Mouse (Mus musculus) intestine, embryonic 16.5 days (tissue): ENCODE results near the gene Skor1. TPM values are rescaled to one million over a fixed set of nuclear protein-coding genes. Genes with fewer than 3 reads are reported as not detected.
A peak's percentile ranks its signal among the peaks of the same experiment; 100 is the strongest.

Experiments used
- ATAC-seq: fragments of 200-750 bp; cut with Nextera tagmentation; 2 replicates; pipeline ENCODE4 v1.8.0; 2017; ENCODE audit warnings: moderate TSS enrichment, moderate library complexity
- H3K27ac ChIP-seq: fragments of 300-500 bp; sonication (generic); 2 replicates; pipeline ENCODE4 v1.5.1; 2014; ENCODE audit warnings: mild to moderate bottlenecking, low read length
- H3K27me3 ChIP-seq: fragments of 300-500 bp; sonication (generic); replicated peaks from 2 replicates; pipeline ENCODE4 v1.6.1; 2014; ENCODE audit warnings: low read length, control low read depth, mixed read lengths; ENCODE audit not compliant: control insufficient read depth, insufficient read depth
- H3K36me3 ChIP-seq: fragments of 300-500 bp; sonication (generic); 2 replicates; pipeline ENCODE4 v1.6.1; 2014; ENCODE audit warnings: low read length, control low read depth; ENCODE audit not compliant: control insufficient read depth, insufficient read depth
- H3K4me1 ChIP-seq: fragments of 300-500 bp; sonication (generic); 2 replicates; pipeline ENCODE4 v1.6.1; 2014; ENCODE audit warnings: low read length, control low read depth, mixed read lengths; ENCODE audit not compliant: control insufficient read depth, insufficient read depth
- H3K4me2 ChIP-seq: fragments of 300-500 bp; sonication (generic); 2 replicates; pipeline ENCODE4 v1.6.1; 2014; ENCODE audit warnings: low read depth, low read length, control low read depth
- H3K4me3 ChIP-seq: fragments of 300-500 bp; sonication (generic); 2 replicates; pipeline ENCODE4 v1.5.1; 2014; ENCODE audit warnings: mild to moderate bottlenecking, low read length
- H3K9ac ChIP-seq: fragments of 300-500 bp; sonication (generic); 2 replicates; pipeline ENCODE4 v1.6.1; 2014; ENCODE audit warnings: low read depth, low read length
- H3K9me3 ChIP-seq: fragments of 300-500 bp; sonication (generic); 2 replicates; pipeline ENCODE4 v1.6.1; 2016; ENCODE audit warnings: low read length, control low read depth; ENCODE audit not compliant: control insufficient read depth
- WGBS: fragments of 180-500 bp; shearing (Covaris S2); extraction: QIAGEN DNeasy Blood & Tissue Kit; methylation state at CpG from one replicate; pipeline ENCODE4 v1.1.7; 2014; 5-methylcytosine and 5-hydroxymethylcytosine counted together
- polyA plus RNA-seq: library from polyadenylated mRNA; unstranded; fragments of >200 nt; fragmentation: Nextera tagmentation; extraction: Ambion mirVana; gene quantifications from 2 replicates; pipeline ENCODE4 v1.2.1, GENCODE M21; 2015

The Skor1 gene
- polyA plus RNA-seq, 1 experiment from 2014 or later = not detected

DNA sequence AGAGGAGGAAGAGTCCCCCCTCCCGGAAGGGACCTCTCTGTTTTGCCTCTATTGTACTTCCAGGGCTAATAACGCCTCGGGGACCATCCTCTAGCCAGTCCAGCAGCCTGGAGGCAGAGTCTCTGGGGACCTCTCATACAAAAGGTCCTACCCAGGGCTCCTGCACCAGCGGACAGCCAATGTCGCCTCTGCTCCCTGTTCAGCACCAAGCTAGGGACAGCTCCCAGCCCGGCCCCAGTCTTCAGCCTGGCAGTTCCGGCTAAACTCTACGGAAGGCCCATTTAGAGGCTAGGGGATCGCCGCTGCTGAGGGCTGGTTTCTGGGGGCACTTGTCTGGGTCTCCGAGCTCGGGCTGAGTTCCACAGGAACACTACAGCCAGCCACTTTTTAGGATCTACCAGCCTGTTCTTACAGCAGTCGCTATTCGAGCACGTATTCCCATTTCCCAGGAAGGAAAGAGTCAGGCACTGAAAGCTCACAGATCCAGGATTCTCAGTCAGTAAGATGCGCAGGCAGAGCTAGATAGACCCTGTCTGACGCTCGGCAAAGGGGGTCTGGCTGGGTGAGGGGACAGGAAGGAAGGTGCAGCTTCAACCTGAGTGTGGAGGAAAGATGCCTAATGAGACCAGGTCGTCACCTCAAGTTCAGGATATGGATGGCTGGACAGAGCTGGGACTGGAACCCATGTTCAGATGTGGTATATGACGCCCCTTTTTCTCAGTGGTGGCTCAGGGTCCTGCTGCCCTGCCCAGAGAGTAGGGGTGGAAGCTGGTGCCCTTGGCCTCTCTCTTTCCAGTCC is 2.5 kb upstream of the Skor1 start:
- no peaks in the 10 kb centered on the region for H3K36me3 ChIP-seq
- no peak overlapping the region for H3K9ac ChIP-seq
- 1% methylated on average over 20 of the region's 20 CpGs for WGBS
- peak; percentile 60; the same call in 1 of the 2 replicates for ATAC-seq
- peaks cover 75% of the 10 kb centered on the region for H3K27me3 ChIP-seq
- no peak overlapping the region for H3K27ac ChIP-seq
- peaks cover 19% of the 10 kb centered on the region for H3K4me1 ChIP-seq
- H3K9me3 ChIP-seq = 0 out of 2 replicates have a peak, but pooled peaks cover 3% of the 10 kb centered on the region
- 0 out of 2 replicates have a peak overlapping the region, but pooled peaks have one; percentile 8 for H3K4me2 ChIP-seq
- H3K4me3 ChIP-seq = 0 out of 2 replicates have a peak overlapping the region, but pooled peaks have one; percentile 20

DNA sequence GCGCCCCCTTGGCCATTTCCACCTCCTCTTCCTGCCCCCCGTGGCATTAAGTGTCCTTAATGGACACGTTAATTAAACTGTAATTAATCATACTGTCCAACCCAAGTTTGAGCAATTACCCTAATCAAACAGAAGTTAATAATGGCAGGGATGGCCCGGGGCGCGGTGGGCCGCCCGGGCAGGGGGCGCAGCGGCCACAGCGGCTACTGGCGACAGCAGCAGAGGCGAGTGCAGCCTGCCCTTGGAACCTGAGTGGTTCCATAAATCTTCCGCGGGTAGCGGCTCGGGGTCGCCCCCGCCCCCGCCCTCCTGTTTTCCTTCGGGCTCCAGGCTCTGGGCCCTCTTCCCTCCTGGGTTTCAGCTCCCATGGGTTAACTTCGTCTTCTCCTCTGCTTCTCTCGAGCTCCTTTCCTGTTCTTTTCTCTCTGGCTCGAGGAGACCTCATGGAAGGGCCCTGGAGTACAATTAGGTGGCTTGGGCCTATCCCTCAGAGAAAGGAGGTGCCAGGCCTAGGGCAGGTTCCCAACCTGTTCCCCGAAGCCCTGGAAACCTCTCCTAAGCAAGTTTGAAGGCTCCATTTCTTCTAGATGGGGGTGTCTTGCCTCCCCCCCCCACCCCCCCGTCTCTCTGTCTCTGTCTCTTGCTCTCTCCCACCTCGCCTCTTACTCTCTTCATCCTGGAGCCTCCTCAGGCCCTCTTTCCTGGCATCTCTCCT is 1.5 kb upstream of the Skor1 start:
- Histone ChIP-seq H3K27me3 (peaks cover 86% of the 10 kb centered on the region), H3K9me3 (0 out of 2 replicates have a peak, but pooled peaks cover 3% of the 10 kb centered on the region), H3K27ac (no peak overlapping the region), H3K36me3 (no peaks in the 10 kb centered on the region), H3K4me2 (no peak overlapping the region), H3K4me1 (peaks cover 28% of the 10 kb centered on the region), H3K4me3 (no peak overlapping the region), H3K9ac (no peak overlapping the region)
- no peak for ATAC-seq
- WGBS = 2% methylated on average over 27 of the region's 27 CpGs

DNA sequence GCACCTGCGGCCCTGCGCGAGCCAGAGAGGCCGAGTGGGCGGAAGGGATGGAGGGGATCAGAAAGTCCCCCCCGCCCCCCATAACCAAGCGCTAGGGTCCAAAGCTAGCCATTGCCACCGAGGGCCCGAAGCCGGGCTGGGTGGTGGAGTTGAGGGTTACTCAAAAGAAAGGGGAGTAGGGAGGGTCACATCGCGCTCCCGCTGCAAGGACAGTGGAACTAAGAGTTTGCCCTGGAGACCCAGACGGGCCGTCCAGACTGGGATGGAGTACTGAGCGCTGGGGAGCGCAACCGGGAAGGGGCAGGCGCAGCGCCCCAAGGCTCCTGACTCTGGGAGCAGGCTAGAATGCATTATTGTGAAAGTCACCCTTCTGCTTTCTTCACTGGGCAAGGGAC is 608 bp upstream of the Skor1 start:
- ATAC-seq = no peak
- H3K36me3 ChIP-seq = no peaks in the 10 kb centered on the region
- peaks cover 94% of the 10 kb centered on the region for H3K27me3 ChIP-seq
- H3K4me3 ChIP-seq = peak overlapping the region; percentile 52
- no peak overlapping the region for H3K27ac ChIP-seq
- under 1% methylated on average over 20 of the region's 20 CpGs for WGBS
- H3K9ac ChIP-seq = no peak overlapping the region
- H3K4me2 ChIP-seq = peak overlapping the region; percentile 91
- H3K9me3 ChIP-seq = 0 out of 2 replicates have a peak, but pooled peaks cover 3% of the 10 kb centered on the region
- H3K4me1 ChIP-seq = peaks cover 35% of the 10 kb centered on the region

DNA sequence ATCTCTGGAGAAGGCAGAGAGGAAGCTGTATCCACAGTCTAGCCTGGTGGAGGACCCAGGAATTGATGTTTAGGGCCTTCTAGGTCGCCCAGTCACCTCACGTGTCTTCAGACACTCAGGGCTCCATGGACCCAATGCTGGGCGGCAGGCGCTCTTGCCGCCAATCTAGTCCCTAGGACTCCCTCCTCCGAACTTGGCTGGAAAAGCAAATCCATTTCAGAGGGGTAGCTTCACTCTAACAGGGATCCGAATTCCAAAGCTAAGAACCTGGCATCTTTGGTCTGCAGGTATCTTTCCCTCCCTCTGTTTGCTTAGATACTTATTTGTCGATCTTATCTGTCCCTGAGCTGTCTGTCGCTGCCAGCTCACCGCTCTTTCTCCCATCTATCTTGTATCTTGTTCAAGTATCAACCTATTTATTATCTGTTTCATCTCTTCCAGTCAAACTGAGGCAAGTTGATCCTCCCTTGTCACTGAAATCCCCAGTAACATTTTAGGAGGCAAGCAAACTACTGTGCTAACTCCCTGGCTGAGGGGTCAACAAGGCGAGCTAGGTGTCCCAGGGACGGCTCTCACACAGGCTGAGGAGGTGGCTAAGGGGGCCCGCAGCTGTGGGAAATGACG is 863 bp downstream of the Skor1 start:
- WGBS = 4% methylated on average over 14 of the region's 14 CpGs
- ATAC-seq = no peak
- Histone ChIP-seq H3K9me3 (no peaks in the 10 kb centered on the region), H3K27me3 (peaks cover 100% of the 10 kb centered on the region), H3K27ac (no peak overlapping the region), H3K9ac (no peak overlapping the region), H3K4me1 (peaks cover 39% of the 10 kb centered on the region), H3K4me2 (no peak overlapping the region), H3K36me3 (no peaks in the 10 kb centered on the region), H3K4me3 (no peak overlapping the region)

DNA sequence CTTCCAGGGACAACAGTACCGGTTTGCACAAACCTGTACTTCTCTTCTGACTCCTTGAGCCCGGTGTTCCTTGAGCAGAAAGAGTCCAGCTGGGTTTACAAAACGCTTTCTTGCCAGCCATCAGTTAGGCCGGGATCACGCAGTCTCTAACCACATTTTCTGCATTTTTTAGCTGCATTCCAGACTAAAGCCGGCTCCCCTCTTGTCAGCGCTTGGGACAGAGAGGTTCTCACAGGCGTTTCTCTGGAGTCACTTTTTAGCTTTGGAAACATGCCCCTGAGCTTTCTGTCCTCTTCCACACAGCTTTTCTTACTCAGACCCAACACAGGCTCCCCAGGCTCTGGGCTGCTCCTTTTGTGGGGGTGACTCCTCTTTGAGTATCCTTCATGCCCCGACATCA is 1.5 kb downstream of the Skor1 start:
- H3K9ac ChIP-seq = no peak overlapping the region
- H3K27ac ChIP-seq = no peak overlapping the region
- under 1% methylated on average over 9 of the region's 9 CpGs for WGBS
- no peak for ATAC-seq
- H3K4me1 ChIP-seq = peaks cover 42% of the 10 kb centered on the region
- no peaks in the 10 kb centered on the region for H3K9me3 ChIP-seq
- H3K4me3 ChIP-seq = peak overlapping the region; percentile 35; the same call in 1 of the 2 replicates
- H3K36me3 ChIP-seq = no peaks in the 10 kb centered on the region
- peaks cover 100% of the 10 kb centered on the region for H3K27me3 ChIP-seq
- no peak overlapping the region for H3K4me2 ChIP-seq

DNA sequence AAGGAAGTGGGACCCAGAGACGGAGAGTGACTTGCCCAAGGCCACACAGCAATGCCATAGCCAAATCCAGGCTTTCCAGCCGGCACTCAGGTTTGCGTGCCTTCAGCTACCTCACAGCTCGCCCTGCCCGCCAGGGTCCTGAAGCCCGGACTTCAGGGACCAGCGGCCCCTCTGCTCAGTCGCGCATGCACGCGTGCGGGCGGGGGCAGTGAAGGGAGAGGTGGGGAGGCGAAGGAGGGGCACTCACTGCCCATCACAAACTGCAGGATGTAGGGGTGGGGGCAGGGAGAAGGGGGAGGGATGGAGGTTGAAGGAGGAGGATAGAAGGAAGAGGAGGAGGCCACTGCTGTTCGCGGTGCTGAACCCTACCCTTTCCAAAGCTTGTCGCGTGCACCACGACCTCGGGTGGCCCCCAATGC is 1.9 kb downstream of the Skor1 start:
- WGBS = 2% methylated on average over 20 of the region's 20 CpGs
- H3K27ac ChIP-seq = no peak overlapping the region
- H3K4me3 ChIP-seq = peak overlapping the region; percentile 35
- ATAC-seq = no peak
- no peaks in the 10 kb centered on the region for H3K9me3 ChIP-seq
- H3K36me3 ChIP-seq = no peaks in the 10 kb centered on the region
- peak overlapping the region; percentile 33 for H3K4me2 ChIP-seq
- peaks cover 100% of the 10 kb centered on the region for H3K27me3 ChIP-seq
- no peak overlapping the region for H3K9ac ChIP-seq
- peaks cover 42% of the 10 kb centered on the region for H3K4me1 ChIP-seq

DNA sequence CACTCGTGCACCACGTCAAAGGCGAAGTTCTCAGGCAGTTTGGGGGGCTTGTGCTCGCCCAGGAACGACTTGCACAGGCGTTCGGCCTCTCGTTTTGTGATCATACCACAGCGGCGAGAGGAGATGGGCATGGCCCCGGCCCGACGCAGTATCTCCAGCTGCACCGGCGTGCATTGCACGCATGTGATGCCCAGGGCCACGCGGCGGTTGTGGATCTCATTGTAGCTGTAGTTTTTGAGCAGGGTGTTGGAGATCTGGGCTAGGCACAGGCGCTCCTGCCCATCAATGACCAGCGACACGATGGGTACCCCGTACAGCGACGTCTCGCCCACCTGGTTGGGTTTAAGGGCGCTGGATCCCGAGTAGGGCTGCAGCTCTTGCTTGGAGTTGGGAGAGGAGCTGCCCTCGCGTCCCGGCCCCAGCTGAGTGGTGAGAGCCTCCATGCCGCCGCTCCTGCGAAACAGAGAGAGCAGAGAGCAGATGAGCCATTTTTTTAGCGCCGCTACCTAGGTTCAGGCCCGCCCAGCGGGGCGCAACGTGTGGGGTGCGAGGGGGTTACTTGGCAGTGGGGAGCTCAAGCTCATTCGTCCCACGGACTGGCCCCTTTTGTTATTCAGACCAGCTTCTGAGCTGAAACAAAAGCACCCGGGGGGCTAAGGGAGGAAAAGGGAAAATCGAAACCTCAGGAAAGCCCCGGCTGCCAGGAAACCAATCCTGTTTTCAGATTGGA is 2.5 kb downstream of the Skor1 start:
- peak overlapping the region; percentile 33 for H3K4me2 ChIP-seq
- ATAC-seq = no peak
- no peak overlapping the region for H3K9ac ChIP-seq
- no peaks in the 10 kb centered on the region for H3K36me3 ChIP-seq
- H3K27me3 ChIP-seq = peaks cover 100% of the 10 kb centered on the region
- 2% methylated on average over 46 of the region's 46 CpGs for WGBS
- no peaks in the 10 kb centered on the region for H3K9me3 ChIP-seq
- peaks cover 42% of the 10 kb centered on the region for H3K4me1 ChIP-seq
- peak overlapping the region; percentile 35 for H3K4me3 ChIP-seq
- H3K27ac ChIP-seq = no peak overlapping the region

DNA sequence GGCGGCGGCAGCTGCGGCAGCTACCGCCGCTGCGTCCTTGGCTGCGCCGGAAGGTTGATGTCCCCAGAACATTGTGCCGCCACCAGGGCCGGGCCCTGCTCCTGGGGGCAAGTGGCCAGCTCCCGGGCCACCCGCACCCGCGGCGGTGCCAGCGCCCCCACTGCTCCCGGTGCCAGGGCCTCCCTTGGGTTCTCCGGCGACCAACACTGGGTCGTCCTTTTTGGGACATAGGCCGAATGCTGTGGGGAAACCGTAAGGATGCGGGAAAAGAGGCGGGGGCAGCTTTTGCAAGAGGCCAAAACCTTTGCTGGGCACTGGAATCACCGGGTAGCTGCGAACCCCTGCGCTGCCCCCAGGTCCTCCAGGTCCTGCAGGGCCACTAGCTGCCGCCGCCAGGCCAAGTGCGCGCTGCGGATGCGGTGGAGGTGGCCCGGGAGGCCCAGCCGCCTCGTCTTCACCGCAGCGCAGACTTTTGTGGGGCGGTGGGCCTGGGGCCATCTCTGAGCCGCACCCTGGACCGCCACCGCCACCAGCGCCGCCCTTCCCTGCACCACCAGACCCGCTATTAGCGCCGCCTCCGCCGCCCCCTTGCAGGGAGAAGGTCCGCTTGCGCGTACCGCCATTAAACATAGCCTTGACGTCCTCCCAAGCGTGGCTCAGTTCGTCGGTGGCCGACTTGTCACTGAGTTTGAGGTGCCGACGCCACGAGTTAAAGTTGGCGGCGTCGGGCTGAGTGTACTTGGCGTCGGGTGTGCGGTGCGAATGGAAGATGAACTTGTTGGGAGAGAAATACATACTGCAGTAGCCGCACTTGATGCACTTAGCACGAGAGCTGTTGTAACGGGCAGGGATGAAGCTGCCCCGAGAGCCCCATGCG is 3.3 kb downstream of the Skor1 start:
- H3K9ac ChIP-seq = no peak overlapping the region
- peak overlapping the region; percentile 29 for H3K4me3 ChIP-seq
- H3K27ac ChIP-seq = no peak overlapping the region
- no peaks in the 10 kb centered on the region for H3K36me3 ChIP-seq
- peaks cover 98% of the 10 kb centered on the region for H3K27me3 ChIP-seq
- ATAC-seq = no peak
- peaks cover 42% of the 10 kb centered on the region for H3K4me1 ChIP-seq
- no peaks in the 10 kb centered on the region for H3K9me3 ChIP-seq
- peak overlapping the region; percentile 32 for H3K4me2 ChIP-seq
- under 1% methylated on average over 73 of the region's 73 CpGs for WGBS
